Mouse (Mus musculus) liver, adult 2 months (tissue): ENCODE results near the gene Piwil4. TPM values are rescaled to one million over a fixed set of nuclear protein-coding genes. Genes with fewer than 3 reads are reported as not detected.

ENCODE experiments used
- DNase-seq: peaks from one replicate; pipeline ENCODE4 v3.0.0-alpha.2; 2011; ENCODE audit warnings: low read depth, low spot score; ENCODE audit errors: extremely low read depth
- H3K27ac ChIP-seq: fragments of 200-500 bp; replicated peaks from 2 replicates; pipeline ENCODE4 v1.5.1; 2012; ENCODE audit warnings: low read depth, mild to moderate bottlenecking, control low read depth, inconsistent platforms, low read length; ENCODE audit not compliant: insufficient read depth
- H3K27me3 ChIP-seq: fragments of 200-500 bp; 2 replicates; pipeline ENCODE4 v1.6.1; 2012; ENCODE audit warnings: mild to moderate bottlenecking, moderate library complexity, low read length, inconsistent platforms; ENCODE audit not compliant: control insufficient read depth, insufficient read depth
- H3K36me3 ChIP-seq: fragments of 200-500 bp; 2 replicates; pipeline ENCODE4 v1.6.1; 2012; ENCODE audit warnings: low read length, inconsistent platforms; ENCODE audit not compliant: control insufficient read depth, insufficient read depth
- H3K4me1 ChIP-seq: fragments of 200-500 bp; 2 replicates; pipeline ENCODE4 v1.6.1; 2011; ENCODE audit warnings: low read length; ENCODE audit not compliant: control insufficient read depth, insufficient read depth
- H3K4me3 ChIP-seq: fragments of 200-500 bp; 2 replicates; pipeline ENCODE4 v1.5.1; 2011; ENCODE audit warnings: low read depth, mild to moderate bottlenecking, control low read depth, low read length, moderate library complexity; ENCODE audit not compliant: insufficient read depth
- H3K79me2 ChIP-seq: fragments of 200-500 bp; 2 replicates; pipeline ENCODE4 v1.6.1; 2012; ENCODE audit warnings: inconsistent platforms, mild to moderate bottlenecking, low read length, moderate library complexity; ENCODE audit not compliant: control insufficient read depth, insufficient read depth
- H3K9ac ChIP-seq: fragments of 200-500 bp; 2 replicates; pipeline ENCODE4 v1.6.1; 2012; ENCODE audit warnings: low read depth, mild to moderate bottlenecking, control low read depth, inconsistent platforms, low read length
- CTCF ChIP-seq: fragments of 200-500 bp; IDR thresholded peaks from 2 replicates; pipeline ENCODE4 v1.5.1; 2011; ENCODE audit warnings: low read depth, low read length, control low read depth
- POLR2A ChIP-seq: fragments of 200-500 bp; IDR thresholded peaks from 2 replicates; pipeline ENCODE4 v1.6.1; 2011; ENCODE audit warnings: low read length, control low read depth; ENCODE audit not compliant: insufficient read depth; ENCODE audit errors: extremely low read depth
- WGBS: fragments of 180-500 bp; shearing (Covaris S2); methylation state at CpG from one replicate; pipeline ENCODE4 v1.1.7; 2018; 5-methylcytosine and 5-hydroxymethylcytosine counted together
- polyA plus RNA-seq: library from polyadenylated mRNA; depleted of rRNA; stranded (reverse); fragments of >200 nt; gene quantifications from 2 replicates; pipeline ENCODE4 v1.2.3, GENCODE M21; 2012
- total RNA-seq: library from RNA; depleted of rRNA; stranded (reverse); fragments of >200 nt; gene quantifications from 2 replicates; pipeline ENCODE4 v1.2.3, GENCODE M21; 2014

Gene Piwil4
- total and polyA plus RNA-seq, 2 experiments: not detected

DNA sequence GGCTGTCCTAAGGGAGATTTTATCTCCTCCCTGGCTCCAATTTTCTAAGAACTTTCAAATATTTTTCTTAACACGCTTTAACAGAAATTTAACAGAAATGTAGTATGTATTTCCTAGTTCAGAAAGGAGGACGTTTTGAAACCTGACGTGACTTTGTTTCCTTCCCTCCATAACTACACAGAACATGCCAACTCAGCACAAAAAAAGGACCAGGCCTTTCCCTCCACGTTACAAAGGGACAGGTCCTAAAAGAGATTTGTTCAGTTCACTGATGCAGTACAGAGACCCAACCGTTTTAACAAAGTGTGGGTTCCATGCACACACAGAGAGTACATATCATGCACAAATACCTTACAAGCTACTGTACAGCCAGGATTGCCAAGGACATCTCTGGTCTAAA, 18.9 kb downstream of the Piwil4 start:
- no peaks in the 10 kb centered on the region for H3K27me3 ChIP-seq
- H3K36me3 ChIP-seq: no peaks in the 10 kb centered on the region
- H3K27ac ChIP-seq: no peak overlapping the region
- no peaks in the 10 kb centered on the region for H3K79me2 ChIP-seq
- no peak for DNase-seq
- H3K9ac ChIP-seq: no peak overlapping the region
- H3K4me3 ChIP-seq: no peak overlapping the region
- no peak for TF ChIP-seq CTCF
- TF ChIP-seq POLR2A: no peak
- H3K4me1 ChIP-seq: no peaks in the 10 kb centered on the region; the same call in 1 of the 2 replicates
- WGBS: 73% methylated on average over 5 of the region's 5 CpGs

DNA sequence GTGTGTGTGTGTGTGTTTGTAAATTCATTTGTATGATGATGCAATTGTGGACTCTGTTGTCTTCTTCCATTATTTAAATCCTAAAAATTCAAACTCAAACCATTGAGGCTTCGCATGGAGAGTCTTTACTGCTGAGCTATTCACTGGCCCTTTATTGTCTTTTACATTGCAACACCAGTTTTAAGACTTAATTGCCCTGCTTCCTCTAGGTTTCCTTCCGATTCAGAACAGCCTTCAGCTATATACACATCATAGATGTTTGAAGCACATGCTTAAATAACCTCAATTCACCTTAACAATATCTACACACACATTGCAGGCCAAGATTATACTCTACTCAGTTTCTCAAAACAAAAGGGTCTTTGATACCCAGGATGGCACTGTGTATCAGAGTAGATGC, 20.1 kb downstream of the Piwil4 start:
- Histone ChIP-seq H3K4me1 (no peaks in the 10 kb centered on the region; the same call in 1 of the 2 replicates), H3K79me2 (no peaks in the 10 kb centered on the region), H3K9ac (no peak overlapping the region), H3K36me3 (no peaks in the 10 kb centered on the region), H3K27me3 (no peaks in the 10 kb centered on the region), H3K27ac (no peak overlapping the region), H3K4me3 (no peak overlapping the region)
- no peak for TF ChIP-seq POLR2A
- no peak for TF ChIP-seq CTCF
- DNase-seq: no peak
- 87% methylated on average over 2 of the region's 2 CpGs for WGBS

DNA sequence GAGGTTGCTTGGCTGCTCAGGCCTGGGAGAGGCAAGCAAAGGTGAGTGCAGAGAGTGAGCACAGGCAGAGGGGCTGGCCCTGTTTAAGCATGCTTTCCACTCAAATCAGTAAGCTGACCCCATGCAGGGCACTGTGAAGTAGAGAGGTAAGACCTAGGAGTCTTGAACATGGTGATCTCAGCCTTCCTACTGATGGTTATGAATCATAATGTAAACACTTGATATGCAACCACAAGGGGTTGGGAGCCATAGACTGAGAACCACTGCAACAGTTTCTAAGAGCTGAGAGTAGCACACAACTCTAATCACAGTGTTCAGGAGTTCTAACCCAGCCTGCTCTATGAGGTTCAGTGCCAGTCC, 22.2 kb downstream of the Piwil4 start:
- Histone ChIP-seq H3K36me3 (no peaks in the 10 kb centered on the region), H3K27ac (no peak overlapping the region), H3K79me2 (no peaks in the 10 kb centered on the region), H3K4me3 (peak overlapping the region; percentile 43), H3K4me1 (no peaks in the 10 kb centered on the region; the same call in 1 of the 2 replicates), H3K9ac (no peak overlapping the region), H3K27me3 (no peaks in the 10 kb centered on the region)
- no peak for DNase-seq
- no peak for TF ChIP-seq CTCF
- no peak for TF ChIP-seq POLR2A

DNA sequence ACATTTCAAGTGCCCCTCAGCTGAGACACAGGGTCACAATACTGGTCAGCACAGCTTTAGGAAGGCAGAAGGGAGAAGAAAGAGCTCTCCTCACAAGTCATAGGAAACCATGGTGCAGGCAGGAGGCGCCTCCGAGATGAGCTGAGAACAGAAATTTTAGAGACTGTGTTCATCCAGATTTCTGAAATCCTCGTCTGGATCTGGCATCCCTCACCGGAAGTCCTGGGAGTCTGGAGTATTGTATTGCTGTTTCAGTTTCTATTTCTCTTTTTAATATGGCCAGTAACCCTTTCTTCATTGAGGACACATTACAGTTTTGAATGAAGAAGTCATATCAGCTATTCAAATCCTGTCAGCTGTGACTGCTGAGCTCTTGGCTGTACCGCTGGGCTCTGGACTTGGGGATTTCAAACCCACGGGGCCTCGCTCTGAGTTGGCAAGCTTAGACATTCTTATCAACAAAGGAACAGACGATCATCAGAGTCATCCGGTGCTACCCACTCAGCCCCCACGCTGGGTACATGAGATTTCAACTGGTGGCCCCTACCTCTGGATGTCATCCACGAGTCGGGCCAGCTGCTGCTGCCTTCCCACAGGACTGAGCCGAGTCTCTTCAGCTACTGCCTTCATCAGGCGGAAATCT, 22.7 kb downstream of the Piwil4 start:
- Histone ChIP-seq H3K27me3 (no peaks in the 10 kb centered on the region), H3K4me1 (no peaks in the 10 kb centered on the region; the same call in 1 of the 2 replicates), H3K9ac (no peak overlapping the region), H3K4me3 (peak overlapping the region; percentile 43), H3K79me2 (no peaks in the 10 kb centered on the region), H3K36me3 (no peaks in the 10 kb centered on the region), H3K27ac (no peak overlapping the region)
- WGBS: 58% methylated on average over 14 of the region's 14 CpGs
- TF ChIP-seq CTCF (no peak), POLR2A (no peak)
- DNase-seq: peak; percentile 16

DNA sequence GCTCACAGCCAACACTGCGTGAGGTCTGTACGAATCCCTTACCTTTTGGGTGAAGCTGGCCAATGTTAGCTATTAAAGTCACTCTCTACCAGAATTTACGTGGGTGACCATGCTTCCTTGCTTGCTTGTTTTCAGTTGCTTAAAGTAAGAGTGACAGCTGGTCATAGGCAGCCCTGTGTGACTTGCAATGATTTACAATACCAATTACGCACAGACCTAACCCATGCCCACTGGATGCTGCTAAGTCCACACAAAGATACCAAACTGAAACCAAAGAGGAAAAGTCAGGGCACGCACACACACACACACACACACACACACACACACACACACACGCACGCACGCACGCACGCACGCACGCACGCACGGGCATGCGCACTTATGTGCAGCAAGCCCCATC, 25.3 kb downstream of the Piwil4 start:
- no peak for DNase-seq
- Histone ChIP-seq H3K27me3 (no peaks in the 10 kb centered on the region), H3K36me3 (no peaks in the 10 kb centered on the region), H3K4me3 (no peak overlapping the region), H3K9ac (no peak overlapping the region), H3K27ac (no peak overlapping the region), H3K79me2 (no peaks in the 10 kb centered on the region), H3K4me1 (no peaks in the 10 kb centered on the region; the same call in 1 of the 2 replicates)
- 93% methylated on average over 15 of the region's 15 CpGs for WGBS
- TF ChIP-seq POLR2A (no peak), CTCF (no peak)

DNA sequence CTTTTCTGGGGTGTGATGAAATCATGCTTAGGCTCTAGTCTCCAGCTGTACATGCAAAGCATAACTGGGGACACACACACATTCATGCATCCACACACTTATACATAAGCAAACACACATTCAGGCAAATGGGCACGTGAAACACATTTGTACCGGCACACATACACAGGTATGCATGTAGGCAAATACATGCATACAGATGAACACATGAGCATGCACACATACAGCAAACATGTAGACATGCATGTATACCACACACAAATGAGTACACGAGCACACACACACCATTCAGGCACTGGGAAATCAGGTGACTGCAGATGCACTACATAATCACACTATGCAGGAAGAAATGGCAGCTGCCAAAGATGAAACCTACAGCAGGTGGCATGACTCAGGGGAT, 29.6 kb downstream of the Piwil4 start:
- 89% methylated on average over 3 of the region's 3 CpGs for WGBS
- TF ChIP-seq CTCF (no peak), POLR2A (no peak)
- Histone ChIP-seq H3K4me1 (no peaks in the 10 kb centered on the region), H3K36me3 (no peaks in the 10 kb centered on the region), H3K27me3 (no peaks in the 10 kb centered on the region), H3K27ac (no peak overlapping the region), H3K4me3 (no peak overlapping the region), H3K79me2 (no peaks in the 10 kb centered on the region), H3K9ac (no peak overlapping the region)
- DNase-seq: no peak
